Mouse (Mus musculus): Measurements from ENCODE around the gene Vmn1r214. TPM values are rescaled to one million over a fixed set of nuclear protein-coding genes. Genes with fewer than 3 reads are reported as not detected.

Gene Vmn1r214
- polyA plus RNA-seq (2016; fragmentation: Nextera tagmentation; extraction: Ambion mirVana) = not detected in 2 replicates

DNA sequence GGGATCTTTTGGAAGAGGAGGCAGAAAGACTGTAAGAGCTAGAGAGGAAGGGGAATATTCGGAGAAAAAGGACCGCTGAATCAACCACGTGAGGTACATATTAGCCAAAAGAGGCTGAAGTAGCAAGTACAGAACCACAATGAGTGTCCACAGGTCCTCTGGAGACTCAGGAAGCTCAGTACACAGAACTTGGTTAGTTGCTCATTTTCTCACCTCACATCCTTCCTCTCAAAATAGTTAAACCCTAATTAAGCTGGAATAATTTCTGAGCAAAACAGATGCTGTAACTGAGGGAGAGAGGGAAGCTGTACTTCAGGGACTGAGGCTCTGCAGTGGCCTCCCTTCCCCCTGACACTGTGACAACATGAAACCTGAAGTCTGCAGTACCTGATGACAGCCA lies at the start of gene Vmn1r214:
TSS of gene Vmn1r214 (plus strand) at position 301 of the 400 bp plus-strand sequence.
- Histone ChIP-seq H3K4me3 (no peak within 1 kb of the TSS), H3K4me2 (replicated peaks) (no peak within 1 kb of the TSS), H3K9ac (no peak within 1 kb of the TSS), H3K4me1 (no peaks in the 10 kb centered on the region), H3K27ac (no peak within 1 kb of the TSS), H3K9me3 (no peaks in the 10 kb centered on the region), H3K36me3 (no peaks in the 10 kb centered on the region), H3K27me3 (no peaks in the 10 kb centered on the region)
- ATAC-seq (ENCODE audit: insufficient number of reproducible peaks, insufficient read depth, low FRiP score, low TSS enrichment) = no peak
- WGBS = 88% methylated on average over 3 of the region's 3 CpGs

DNA sequence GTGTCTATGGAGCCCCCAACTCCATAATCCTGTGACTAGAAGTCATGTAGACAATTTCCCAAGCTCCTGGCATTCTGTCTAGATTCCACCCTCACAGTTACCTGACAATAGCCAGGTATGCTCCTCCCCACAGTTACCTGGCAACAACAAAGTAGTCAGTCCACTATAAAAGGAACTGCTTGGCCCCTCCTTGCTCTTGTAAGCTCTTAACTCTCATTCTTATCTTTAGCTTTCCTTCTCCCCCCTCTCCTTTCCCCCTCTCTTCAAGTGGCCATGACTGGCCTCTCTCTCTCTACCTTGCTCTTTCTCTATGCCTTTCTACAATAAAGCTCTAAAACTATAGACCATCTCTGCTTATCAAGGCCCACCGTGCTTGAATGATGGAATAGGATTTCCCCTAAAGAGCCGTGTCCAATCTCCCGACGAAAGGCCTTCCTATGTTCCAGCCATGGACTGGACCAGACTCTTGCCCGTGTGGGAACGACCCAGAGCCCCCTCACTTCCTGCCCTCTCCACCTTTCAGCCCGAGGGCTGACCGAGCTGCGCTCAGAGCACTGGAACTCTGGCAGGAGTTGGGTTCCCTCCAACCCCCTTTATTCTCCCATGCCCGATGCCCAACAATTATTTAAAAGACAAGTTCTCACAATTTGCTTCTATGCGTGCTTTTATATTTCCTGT lies 39.9 kb upstream of the Vmn1r214 start:
- no peak for ATAC-seq (ENCODE audit: insufficient number of reproducible peaks, insufficient read depth, low FRiP score, low TSS enrichment)

DNA sequence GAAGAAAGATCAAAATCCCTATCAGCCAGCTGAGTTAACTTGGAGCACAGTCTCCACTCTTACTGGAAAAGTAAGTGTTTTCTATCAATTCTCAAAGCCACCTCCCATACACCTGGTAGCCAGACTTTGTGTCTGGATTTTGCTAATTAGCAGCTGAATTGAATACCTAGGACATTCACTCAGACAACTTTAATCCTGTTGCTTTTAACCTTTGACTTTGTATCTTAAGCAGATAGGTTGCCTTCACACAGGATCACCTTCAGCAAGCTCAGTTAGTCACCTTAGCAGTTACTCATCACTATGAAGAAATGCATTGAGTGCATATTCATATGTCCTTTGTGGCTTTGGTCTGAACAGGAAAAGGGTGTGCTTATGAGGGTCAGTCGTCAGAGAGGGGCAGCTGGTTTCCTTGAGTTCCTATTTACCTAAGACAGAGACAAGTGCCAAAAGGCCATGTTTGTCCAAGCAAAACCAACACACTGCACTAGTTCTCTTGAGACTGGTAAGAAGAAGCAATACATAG lies 38.0 kb upstream of the Vmn1r214 start:
- 43% methylated on average over 1 of the region's 1 CpGs for whole genome bisulfite sequencing
- H3K4me1 ChIP-seq = no peaks in the 10 kb centered on the region
- H3K4me3 ChIP-seq = no peak overlapping the region
- no peaks in the 10 kb centered on the region for H3K27me3 ChIP-seq
- no peak overlapping the region for H3K4me2 ChIP-seq (replicated peaks)
- ATAC-seq (ENCODE audit: insufficient number of reproducible peaks, insufficient read depth, low FRiP score, low TSS enrichment) = no peak
- H3K9me3 ChIP-seq = no peaks in the 10 kb centered on the region
- no peak overlapping the region for H3K27ac ChIP-seq
- H3K9ac ChIP-seq = no peak overlapping the region
- no peaks in the 10 kb centered on the region for H3K36me3 ChIP-seq

More for the DNA sequence above, 39.9 kb upstream of the Vmn1r214 start:
- Histone ChIP-seq H3K36me3 (no peaks in the 10 kb centered on the region), H3K4me1 (no peaks in the 10 kb centered on the region), H3K4me2 (replicated peaks) (no peak overlapping the region), H3K27me3 (no peaks in the 10 kb centered on the region), H3K9ac (no peak overlapping the region), H3K4me3 (no peak overlapping the region), H3K27ac (no peak overlapping the region), H3K9me3 (no peaks in the 10 kb centered on the region)
- WGBS = 83% methylated on average over 11 of the region's 11 CpGs

DNA sequence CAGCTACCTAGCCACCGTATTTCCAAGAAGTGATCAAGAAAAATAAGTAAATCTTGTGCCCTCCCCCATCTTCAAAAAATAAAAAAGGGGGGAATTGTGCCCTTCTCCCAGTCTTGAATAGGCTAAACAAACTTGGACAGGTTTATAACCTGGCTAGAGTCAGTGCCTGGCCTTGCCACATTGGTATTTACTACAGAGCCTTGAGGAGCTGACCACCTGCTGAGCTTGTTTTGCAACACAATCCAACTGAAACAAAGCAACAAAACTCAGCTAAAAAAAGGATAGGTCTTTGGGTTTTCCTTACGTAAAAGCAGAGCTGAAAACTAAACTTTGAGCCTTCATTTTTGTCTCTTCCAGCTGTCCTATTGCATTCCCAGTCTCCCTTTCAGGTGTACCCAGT lies 37.5 kb upstream of the Vmn1r214 start:
- ATAC-seq (ENCODE audit: insufficient number of reproducible peaks, insufficient read depth, low FRiP score, low TSS enrichment) = no peak
- Histone ChIP-seq H3K4me3 (no peak overlapping the region), H3K27me3 (no peaks in the 10 kb centered on the region), H3K4me2 (replicated peaks) (no peak overlapping the region), H3K27ac (no peak overlapping the region), H3K9me3 (no peaks in the 10 kb centered on the region), H3K4me1 (no peaks in the 10 kb centered on the region), H3K9ac (no peak overlapping the region), H3K36me3 (no peaks in the 10 kb centered on the region)
- 55% methylated on average over 2 of the region's 2 CpGs for WGBS

DNA sequence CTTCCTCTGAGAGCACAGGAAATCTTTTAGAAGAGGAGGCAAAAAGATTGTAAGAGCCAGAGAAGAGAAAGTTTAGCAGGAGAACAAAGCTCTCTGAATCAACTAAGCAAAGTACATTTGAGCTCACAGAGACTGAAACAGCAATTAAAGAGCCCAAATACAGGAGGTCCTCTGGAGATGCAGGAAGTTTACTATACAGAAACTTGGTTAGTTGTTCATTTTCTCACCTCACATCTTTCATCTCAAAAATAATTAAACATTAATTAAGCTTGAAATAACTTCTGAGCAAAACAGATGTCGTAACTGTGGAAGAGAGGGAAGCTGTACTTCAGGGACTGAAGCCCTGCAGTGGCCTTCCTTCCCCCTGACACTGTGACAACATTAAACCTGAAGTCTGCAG lies 22.9 kb upstream of the Vmn1r214 start, which contains the start of gene Vmn1r213:
TSS of gene Vmn1r213 (plus strand) at position 301 of the 400 bp plus-strand sequence.
- Histone ChIP-seq H3K9ac (no peak within 1 kb of the TSS), H3K27ac (no peak within 1 kb of the TSS), H3K4me1 (no peaks in the 10 kb centered on the region), H3K9me3 (no peaks in the 10 kb centered on the region), H3K4me3 (no peak within 1 kb of the TSS), H3K4me2 (replicated peaks) (no peak within 1 kb of the TSS), H3K36me3 (no peaks in the 10 kb centered on the region), H3K27me3 (no peaks in the 10 kb centered on the region)
- no peak for ATAC-seq (ENCODE audit: insufficient number of reproducible peaks, insufficient read depth, low FRiP score, low TSS enrichment)
- WGBS = 83% methylated on average over 1 of the region's 1 CpGs

DNA sequence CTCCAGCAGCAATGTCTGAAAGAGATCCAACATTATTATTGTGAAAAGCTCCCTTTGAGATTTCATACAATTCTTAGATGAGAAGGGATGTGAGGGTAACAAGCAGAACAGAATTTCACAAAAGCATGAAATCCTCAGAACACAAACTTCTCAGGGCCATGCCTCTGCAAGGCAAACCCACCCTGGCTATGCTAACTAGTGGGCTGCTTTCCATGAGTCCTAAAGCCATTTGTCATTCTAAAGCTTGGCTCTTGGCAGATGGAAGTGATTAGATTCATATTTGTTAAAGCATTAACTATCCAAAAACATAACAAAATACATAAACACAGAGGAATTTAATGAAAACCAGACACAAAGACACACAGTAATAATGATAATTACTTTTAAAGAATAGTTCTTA lies 12.1 kb upstream of the Vmn1r214 start:
- H3K27ac ChIP-seq = no peak overlapping the region
- no peak for ATAC-seq (ENCODE audit: insufficient number of reproducible peaks, insufficient read depth, low FRiP score, low TSS enrichment)
- H3K4me3 ChIP-seq = no peak overlapping the region
- H3K9ac ChIP-seq = no peak overlapping the region
- H3K4me1 ChIP-seq = no peaks in the 10 kb centered on the region
- H3K36me3 ChIP-seq = no peaks in the 10 kb centered on the region
- H3K27me3 ChIP-seq = no peaks in the 10 kb centered on the region
- no peak overlapping the region for H3K4me2 ChIP-seq (replicated peaks)
- H3K9me3 ChIP-seq = no peaks in the 10 kb centered on the region

DNA sequence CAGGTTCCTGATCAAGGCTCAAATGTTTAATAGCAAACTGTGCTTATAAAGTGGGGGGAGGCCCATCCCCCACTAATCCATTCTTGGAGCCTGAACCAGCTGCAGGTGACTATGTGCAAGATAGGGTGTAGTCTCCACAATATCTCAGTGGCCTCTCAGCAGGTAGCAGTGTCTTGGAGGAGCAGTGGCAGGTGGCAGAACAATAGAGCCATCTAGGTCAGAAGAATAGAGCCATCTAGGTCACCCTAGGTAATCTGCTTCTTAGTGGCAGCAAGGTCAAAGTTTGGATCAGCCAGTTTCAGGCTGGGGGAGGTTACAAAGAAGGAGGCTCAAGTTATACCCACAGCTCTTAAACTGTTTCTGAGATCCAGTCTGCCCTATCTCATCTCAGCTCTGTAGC lies 5.4 kb upstream of the Vmn1r214 start:
- Histone ChIP-seq H3K36me3 (no peaks in the 10 kb centered on the region), H3K27me3 (no peaks in the 10 kb centered on the region), H3K4me3 (no peak overlapping the region), H3K4me1 (no peaks in the 10 kb centered on the region), H3K9me3 (no peaks in the 10 kb centered on the region), H3K4me2 (replicated peaks) (no peak overlapping the region), H3K27ac (no peak overlapping the region), H3K9ac (no peak overlapping the region)
- no peak for ATAC-seq (ENCODE audit: insufficient number of reproducible peaks, insufficient read depth, low FRiP score, low TSS enrichment)

DNA sequence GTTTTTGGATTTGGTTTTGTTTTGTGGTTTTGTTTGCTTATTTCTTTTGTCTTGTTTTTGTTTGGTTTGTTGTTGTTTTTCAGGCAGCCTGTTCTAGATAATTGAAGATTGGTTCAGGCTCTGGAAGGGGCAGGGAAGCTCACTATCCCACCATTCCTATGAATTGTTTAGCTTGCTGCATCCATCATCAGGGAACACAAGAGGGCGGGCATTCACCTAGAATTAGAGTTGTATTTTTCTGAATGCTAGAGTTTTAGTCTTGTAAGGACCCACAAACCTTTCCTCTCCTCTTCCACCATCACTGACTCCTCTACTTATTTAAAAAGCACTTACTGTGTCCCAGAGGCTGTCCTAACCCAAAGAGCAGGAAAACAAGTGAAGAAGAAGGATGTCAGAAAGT lies 27.6 kb downstream of the Vmn1r214 start:
- ATAC-seq (ENCODE audit: insufficient number of reproducible peaks, insufficient read depth, low FRiP score, low TSS enrichment) = no peak
- WGBS = 36% methylated on average over 1 of the region's 1 CpGs
- no peaks in the 10 kb centered on the region for H3K4me1 ChIP-seq

DNA sequence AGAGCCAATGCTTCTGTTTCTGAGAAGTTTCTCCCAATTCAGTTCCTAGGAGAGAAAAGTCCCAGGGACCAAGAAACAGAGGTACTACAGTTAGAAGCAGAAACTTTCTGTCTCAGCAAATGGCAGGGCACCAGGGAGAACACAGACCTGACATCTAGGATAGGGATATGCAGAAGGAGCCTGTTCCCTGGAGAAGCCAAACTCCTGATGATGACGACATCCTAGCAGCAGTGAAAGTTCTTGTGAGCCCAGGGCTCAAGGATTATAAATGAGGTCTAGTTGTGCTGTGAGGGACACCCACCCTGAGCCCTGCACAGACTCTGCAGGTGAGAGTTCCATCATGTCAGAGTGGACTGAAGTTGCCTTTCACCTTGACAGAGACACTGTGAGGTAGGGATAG lies 37.5 kb downstream of the Vmn1r214 start, which contains the start of gene Vmn1r215:
TSS of gene Vmn1r215 (plus strand) at position 301 of the 400 bp plus-strand sequence.
- H3K4me2 ChIP-seq (replicated peaks) = no peak within 1 kb of the TSS
- no peak for ATAC-seq (ENCODE audit: insufficient number of reproducible peaks, insufficient read depth, low FRiP score, low TSS enrichment)
- H3K36me3 ChIP-seq = no peaks in the 10 kb centered on the region
- 73% methylated on average over 1 of the region's 1 CpGs for WGBS
- no peaks in the 10 kb centered on the region for H3K9me3 ChIP-seq
- H3K4me1 ChIP-seq = no peaks in the 10 kb centered on the region
- H3K4me3 ChIP-seq = no peak within 1 kb of the TSS
- H3K9ac ChIP-seq = no peak within 1 kb of the TSS
- no peak within 1 kb of the TSS for H3K27ac ChIP-seq
- no peaks in the 10 kb centered on the region for H3K27me3 ChIP-seq

More for the DNA sequence above, 27.6 kb downstream of the Vmn1r214 start:
- H3K9ac ChIP-seq = no peak overlapping the region
- no peaks in the 10 kb centered on the region for H3K36me3 ChIP-seq
- no peaks in the 10 kb centered on the region for H3K27me3 ChIP-seq
- H3K9me3 ChIP-seq = no peaks in the 10 kb centered on the region
- H3K27ac ChIP-seq = no peak overlapping the region
- no peak overlapping the region for H3K4me3 ChIP-seq
- H3K4me2 ChIP-seq (replicated peaks) = no peak overlapping the region

DNA sequence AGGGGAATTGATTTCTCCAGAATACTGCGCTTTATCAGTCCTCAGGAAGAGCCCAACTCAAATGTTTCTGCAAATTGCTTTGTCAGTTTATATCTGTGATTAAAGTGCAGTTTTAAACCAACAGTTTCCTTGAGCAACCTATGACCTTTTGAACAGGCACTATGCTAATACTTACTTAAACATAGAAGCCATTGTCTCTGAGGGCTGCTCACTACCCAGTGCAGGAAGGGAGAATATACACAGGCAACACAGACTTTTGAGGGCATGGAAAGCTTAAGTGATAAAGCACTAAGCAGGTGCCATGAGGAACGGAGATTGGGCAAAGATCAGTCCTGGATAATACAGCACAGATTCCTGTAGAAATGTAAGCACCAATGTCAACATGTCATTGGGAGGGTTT lies 39.1 kb downstream of the Vmn1r214 start:
- Histone ChIP-seq H3K36me3 (no peaks in the 10 kb centered on the region), H3K27me3 (no peaks in the 10 kb centered on the region), H3K9ac (no peak overlapping the region), H3K4me2 (replicated peaks) (no peak overlapping the region), H3K4me3 (no peak overlapping the region), H3K27ac (no peak overlapping the region), H3K9me3 (no peaks in the 10 kb centered on the region), H3K4me1 (no peaks in the 10 kb centered on the region)
- WGBS = 77% methylated on average over 2 of the region's 2 CpGs
- ATAC-seq (ENCODE audit: insufficient number of reproducible peaks, insufficient read depth, low FRiP score, low TSS enrichment) = no peak
